Mouse (Mus musculus): ENCODE results near the gene Ucp1.
"Not testable (repeated sequence)": the region's sequence is repeated elsewhere in the genome, so short reads cannot be mapped to it uniquely, and the experiment has no call there.

The Ucp1 gene

DNA sequence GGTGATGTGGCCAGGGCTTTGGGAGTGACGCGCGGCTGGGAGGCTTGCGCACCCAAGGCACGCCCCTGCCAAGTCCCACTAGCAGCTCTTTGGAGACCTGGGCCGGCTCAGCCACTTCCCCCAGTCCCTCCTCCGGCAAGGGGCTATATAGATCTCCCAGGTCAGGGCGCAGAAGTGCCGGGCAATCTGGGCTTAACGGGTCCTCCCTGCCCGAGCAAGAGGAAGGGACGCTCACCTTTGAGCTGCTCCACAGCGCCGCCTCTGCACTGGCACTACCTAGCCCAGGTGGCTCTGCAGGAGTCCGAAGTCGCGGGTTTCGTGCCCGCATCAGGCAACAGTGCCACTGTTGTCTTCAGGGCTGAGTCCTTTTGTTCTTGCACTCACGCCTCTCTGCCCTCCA, at the start of gene Ucp1:
Gene Ucp1 (plus strand): TSS at position 177 of the 400 bp plus-strand sequence.
- no peak for DNase-seq (ENCODE audit: low read depth in 1 of 2, low spot score in 2 of 2)

DNA sequence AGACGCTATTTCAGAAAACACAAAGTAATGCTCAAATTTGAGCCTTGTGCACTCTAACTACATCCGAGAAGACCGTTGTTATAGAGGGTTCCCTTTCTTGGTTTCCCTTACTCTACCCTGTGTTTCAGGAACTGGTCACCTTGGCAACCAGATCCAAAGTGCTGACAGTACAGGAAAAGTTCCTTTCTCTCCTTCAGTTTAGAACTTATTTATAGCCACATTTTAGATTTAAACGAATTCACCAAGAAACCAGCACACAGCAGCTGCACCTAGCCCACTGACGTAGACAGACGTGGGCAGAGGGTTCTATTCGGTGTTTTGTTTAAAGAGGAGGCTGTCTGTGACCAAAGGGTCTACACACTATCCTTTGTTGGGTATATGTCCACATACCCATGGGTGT, 46.0 kb upstream of the Ucp1 start:
- DNase-seq (ENCODE audit: low read depth in 1 of 2, low spot score in 2 of 2), result no peak

DNA sequence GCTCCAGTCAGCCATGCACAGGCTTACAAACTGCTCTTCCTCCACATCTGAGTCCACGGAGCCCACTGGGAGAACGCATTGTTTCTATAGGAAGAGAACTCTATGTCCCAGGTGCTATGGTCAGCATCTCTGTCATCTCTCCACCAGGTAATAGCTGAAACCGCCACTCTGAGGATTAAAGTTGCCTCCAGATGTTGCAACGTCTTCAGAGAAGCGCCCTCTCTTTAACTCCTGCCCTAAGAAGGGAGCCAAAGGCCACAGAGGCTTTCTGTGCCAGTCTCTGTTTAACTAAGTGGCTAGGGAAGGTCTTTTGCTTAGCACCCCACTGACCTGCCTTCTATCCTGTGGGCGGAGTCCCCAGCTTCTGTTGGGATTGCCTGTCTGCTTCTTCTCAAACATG, 39.3 kb upstream of the Ucp1 start:
- no peak for DNase-seq (ENCODE audit: low read depth in 1 of 2, low spot score in 2 of 2)

DNA sequence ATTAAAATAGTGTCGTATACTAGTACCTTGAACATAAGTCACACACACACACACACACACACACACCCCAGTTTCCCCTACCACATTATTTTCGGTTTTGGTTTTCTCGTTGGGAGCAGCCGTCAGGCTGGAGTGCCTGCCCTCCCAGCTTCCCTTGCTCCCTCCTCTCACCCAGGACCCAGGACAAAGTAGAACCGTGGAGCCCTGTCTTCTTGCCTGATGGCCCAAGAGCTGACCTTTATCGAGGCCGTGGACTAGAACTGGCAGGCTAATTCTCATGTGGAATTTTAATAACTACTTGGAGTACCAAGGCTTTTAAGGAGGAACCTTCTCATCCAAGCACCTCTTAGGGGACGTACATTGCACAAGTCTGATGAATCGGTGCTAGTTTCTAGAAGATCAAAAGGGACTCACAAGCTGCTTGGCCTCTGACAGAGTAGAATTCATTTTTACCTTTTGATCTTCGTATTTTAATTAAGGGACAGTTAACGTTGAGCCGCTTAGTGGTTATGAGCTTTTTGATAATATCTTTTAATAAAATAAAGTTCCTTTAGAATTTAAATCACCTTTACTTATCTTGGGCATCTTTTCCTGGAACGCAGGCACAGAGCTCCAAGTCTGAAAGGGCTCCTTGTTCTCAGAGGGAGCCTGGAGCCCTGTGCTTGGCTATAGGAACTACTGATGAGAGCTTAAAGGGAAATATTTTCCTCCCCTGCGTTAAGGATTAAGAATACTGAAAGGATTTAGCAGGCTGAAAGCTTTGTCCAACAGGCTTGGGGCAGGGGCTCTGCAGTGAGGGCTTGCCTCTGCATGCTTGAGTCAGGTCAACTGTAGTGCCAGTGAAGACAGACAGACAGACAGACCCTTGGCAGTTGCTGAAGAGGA, 38.5 kb upstream of the Ucp1 start:
- DNase-seq (ENCODE audit: low read depth in 1 of 2, low spot score in 2 of 2), result no peak

- DNase-seq (ENCODE audit: low read depth in 1 of 2, low spot score in 2 of 2), result no peak
Observed at GRCm38 (mm10) chr8:83252791-83253190, 37.4 kb upstream of the Ucp1 start.

DNA sequence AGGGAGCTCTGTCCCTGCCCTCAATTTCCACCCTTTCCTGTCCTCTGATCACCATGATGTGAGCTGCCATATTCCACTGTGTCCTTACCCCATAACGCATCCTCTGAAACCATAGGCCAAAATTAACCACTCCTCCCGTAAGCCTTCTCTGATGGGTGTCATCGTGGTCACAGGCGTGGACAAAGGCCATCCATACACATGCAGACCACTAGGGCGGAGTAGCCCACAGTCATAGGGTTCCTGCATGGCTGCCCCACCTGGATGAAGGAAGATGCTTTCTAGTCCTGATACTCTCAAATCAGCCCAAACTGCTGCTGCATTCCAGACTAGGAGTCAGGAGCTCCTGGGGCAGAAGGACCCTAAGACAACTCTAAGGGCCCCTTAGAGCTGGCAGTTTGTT, 32.5 kb upstream of the Ucp1 start:
- DNase-seq (ENCODE audit: low read depth in 1 of 2, low spot score in 2 of 2), result no peak

- peak; percentile 12 to 14 for DNase-seq (ENCODE audit: low read depth in 1 of 2, low spot score in 2 of 2)
Observed at GRCm38 (mm10) chr8:83260418-83261215, 29.5 kb upstream of the Ucp1 start.

DNA sequence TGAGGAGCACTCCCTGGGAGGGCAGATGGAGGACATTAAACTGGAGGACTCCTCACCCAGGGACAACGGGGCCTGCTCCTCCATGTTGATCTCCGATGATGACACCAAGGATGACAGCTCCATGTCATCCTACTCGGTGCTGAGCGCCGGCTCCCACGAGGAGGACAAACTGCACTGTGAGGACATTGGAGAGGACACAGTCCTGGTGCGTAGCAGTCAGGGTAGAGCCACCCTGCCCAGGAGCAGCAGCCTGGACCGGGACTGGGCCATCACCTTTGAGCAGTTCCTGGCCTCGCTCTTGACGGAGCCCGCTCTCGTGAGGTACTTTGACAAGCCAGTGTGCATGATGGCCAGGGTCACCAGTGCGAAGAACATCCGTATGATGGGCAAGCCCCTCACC, 19.0 kb upstream of the Ucp1 start:
- DNase-seq (ENCODE audit: low read depth in 1 of 2, low spot score in 2 of 2), result no peak

GRCm38 (mm10) chr8:83272464-83272863, 17.7 kb upstream of the Ucp1 start:
- no peak for DNase-seq (ENCODE audit: low read depth in 1 of 2, low spot score in 2 of 2)

GRCm38 (mm10) chr8:83274470-83274869, 15.7 kb upstream of the Ucp1 start:
- DNase-seq (ENCODE audit: low read depth in 1 of 2, low spot score in 2 of 2), result no peak

DNA sequence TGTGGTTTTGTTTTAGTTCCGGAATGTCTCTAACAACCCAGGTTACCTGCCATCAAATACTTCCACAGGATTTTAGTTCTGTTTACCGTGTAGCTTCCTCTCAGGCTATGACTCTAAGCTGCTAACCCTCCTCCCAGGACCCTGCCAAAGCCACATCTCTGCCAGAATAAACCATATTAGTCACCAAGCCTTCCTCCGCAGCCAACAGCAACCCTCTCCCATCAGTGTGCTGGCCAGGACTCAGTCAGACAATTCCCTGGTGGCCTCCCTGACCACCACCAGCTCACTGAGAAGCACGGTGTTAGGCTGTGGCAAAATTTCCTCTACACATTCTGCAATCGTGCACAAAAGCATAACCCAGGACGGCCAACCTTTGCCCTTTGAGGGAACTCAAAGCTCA, 11.7 kb upstream of the Ucp1 start:
- no peak for DNase-seq (ENCODE audit: low read depth in 1 of 2, low spot score in 2 of 2)

- DNase-seq (ENCODE audit: low read depth in 1 of 2, low spot score in 2 of 2), result no peak
Observed at GRCm38 (mm10) chr8:83285391-83285790, 4.8 kb upstream of the Ucp1 start.

- no peak for DNase-seq (ENCODE audit: low read depth in 1 of 2, low spot score in 2 of 2)
Observed at GRCm38 (mm10) chr8:83297375-83297774, 7.2 kb downstream of the Ucp1 start.

- no peak for DNase-seq (ENCODE audit: low read depth in 1 of 2, low spot score in 2 of 2)
Observed at GRCm38 (mm10) chr8:83300135-83300534, 10.0 kb downstream of the Ucp1 start.

DNA sequence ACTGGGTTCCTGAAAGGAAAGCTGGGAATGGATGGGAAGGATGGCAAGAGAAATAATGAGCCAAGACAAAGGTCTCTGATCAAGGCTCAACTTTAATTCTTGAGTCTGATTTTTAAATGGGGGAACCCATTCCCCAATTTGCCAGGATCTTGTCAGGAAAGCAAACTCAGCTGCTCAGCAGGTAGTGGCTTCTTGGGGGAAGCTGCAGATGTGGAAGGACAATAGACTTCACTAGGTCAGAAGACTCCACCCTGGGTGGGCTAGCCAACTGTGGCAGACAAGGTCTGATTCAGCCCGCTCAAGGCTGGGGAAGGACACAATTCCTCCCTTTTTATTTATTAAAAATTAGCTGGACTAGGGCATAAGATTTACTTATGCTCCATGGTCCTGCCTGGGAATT, 14.8 kb downstream of the Ucp1 start:
- DNase-seq (ENCODE audit: low read depth in 1 of 2, low spot score in 2 of 2), result no peak

- DNase-seq (ENCODE audit: low read depth in 1 of 2, low spot score in 2 of 2), result no peak
Observed at GRCm38 (mm10) chr8:83309836-83310235, 19.7 kb downstream of the Ucp1 start.

- DNase-seq (ENCODE audit: low read depth in 1 of 2, low spot score in 2 of 2), result not testable (repeated sequence)
Observed at GRCm38 (mm10) chr8:83315084-83315483, 24.9 kb downstream of the Ucp1 start.

DNA sequence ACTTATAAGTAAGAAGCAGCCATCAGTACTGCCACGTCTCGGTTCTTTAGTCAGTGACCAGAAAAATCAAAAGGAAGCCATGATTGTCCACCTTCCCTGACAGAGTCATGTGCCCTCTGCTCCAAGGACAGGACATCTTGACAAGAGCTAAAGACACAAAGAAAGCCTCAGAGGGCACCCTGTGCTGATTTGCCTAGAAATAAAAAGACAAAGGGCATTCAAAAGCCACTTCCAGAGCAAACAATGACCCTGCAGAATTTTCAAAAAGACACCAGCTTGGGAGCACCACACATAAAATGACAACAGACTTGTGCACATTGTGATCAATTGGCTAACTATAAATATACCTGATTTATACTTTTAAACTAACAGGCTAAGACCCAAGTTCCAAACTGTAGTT, 25.5 kb downstream of the Ucp1 start:
- DNase-seq (ENCODE audit: low read depth in 1 of 2, low spot score in 2 of 2), result no peak

DNA sequence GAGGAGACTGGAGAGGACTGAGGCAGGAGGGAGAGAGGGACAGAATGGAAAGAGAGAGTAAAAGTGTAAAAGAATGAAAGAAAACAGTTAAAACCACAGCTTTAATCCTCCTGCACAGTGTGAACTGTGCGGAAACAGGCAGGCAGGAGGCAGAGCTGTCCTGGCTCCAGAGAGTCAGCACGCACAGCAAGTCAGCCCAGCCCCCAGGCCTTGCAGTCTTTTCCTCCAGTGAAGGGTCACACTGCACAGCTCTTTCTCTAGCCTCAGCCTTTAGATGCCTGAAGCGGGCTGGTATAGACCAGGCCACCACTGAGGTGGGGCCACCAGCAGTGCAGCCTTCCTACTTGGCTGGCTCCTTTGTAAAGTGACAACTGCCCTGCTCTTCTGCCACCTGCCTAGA, 30.4 kb downstream of the Ucp1 start:
- no peak for DNase-seq (ENCODE audit: low read depth in 1 of 2, low spot score in 2 of 2)

DNA sequence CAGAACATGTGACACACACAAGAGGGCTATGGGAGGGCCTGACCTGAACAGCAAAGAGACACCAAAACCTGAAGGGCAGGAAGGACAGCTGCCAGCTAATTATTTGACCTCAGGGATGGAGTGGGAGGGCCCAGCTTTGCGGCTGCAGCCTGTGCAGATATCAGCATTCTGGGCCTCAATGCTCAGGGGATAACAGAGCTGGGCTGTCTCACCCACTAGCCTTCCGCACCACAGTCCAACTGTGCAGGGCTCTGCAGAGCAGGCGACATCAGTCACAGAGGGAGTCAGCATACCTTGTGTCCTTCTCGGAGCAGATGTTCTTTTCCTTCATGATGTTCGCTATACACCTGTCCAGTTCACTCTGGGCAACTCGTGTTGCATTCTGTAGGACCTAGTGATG, 32.2 kb downstream of the Ucp1 start:
- DNase-seq (ENCODE audit: low read depth in 1 of 2, low spot score in 2 of 2), result no peak

GRCm38 (mm10) chr8:83323056-83323455, 32.9 kb downstream of the Ucp1 start:
- no peak for DNase-seq (ENCODE audit: low read depth in 1 of 2, low spot score in 2 of 2)

DNA sequence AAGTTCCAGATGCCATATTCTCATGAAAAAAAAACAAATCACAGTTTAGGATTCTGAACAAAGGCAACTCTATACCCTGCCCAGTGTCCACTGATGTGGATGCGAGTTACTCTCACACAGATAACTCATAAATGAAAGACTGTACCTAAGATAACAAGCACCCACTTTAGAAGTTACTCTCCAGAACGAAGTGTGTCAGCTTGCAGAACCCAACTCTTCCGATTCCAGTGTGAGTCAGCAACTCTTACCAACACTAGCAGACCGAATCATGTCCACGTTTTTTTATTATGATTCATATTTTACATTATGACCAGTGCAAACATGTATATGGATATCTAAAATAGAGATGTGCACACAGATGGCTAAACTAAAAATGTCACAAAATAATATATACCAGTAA, 37.7 kb downstream of the Ucp1 start:
- DNase-seq (ENCODE audit: low read depth in 1 of 2, low spot score in 2 of 2), result no peak

Measured in monocyte, adult 2 months (primary cell).